Mouse (Mus musculus) hindbrain, embryonic 10.5 days (tissue): ENCODE measurements around the gene Vat1l. TPM values are rescaled to one million over a fixed set of nuclear protein-coding genes. Genes with fewer than 3 reads are reported as not detected.

Source experiments
- DNase-seq: peaks from one replicate; pipeline ENCODE4 v3.0.0-alpha.2; 2017; ENCODE audit warnings: low spot score
- H3K27ac ChIP-seq: fragments of 300-500 bp; sonication (generic); 2 replicates; pipeline ENCODE4 v1.5.1; 2016; ENCODE audit warnings: mild to moderate bottlenecking, moderate library complexity
- H3K27me3 ChIP-seq: fragments of 300-500 bp; sonication (generic); 2 replicates; pipeline ENCODE4 v1.6.1; 2016; ENCODE audit warnings: mild to moderate bottlenecking; ENCODE audit not compliant: poor library complexity, insufficient read depth, severe bottlenecking
- H3K36me3 ChIP-seq: fragments of 300-500 bp; sonication (generic); 2 replicates; pipeline ENCODE4 v1.6.1; 2016; ENCODE audit warnings: mild to moderate bottlenecking, moderate library complexity
- H3K4me1 ChIP-seq: fragments of 300-500 bp; sonication (generic); replicated peaks from 2 replicates; pipeline ENCODE4 v1.6.1; 2016; ENCODE audit warnings: mild to moderate bottlenecking
- H3K4me3 ChIP-seq: fragments of 300-500 bp; sonication (generic); 2 replicates; pipeline ENCODE4 v1.5.1; 2016; ENCODE audit warnings: mild to moderate bottlenecking, moderate library complexity
- H3K9me3 ChIP-seq: fragments of 300-500 bp; sonication (generic); 2 replicates; pipeline ENCODE4 v1.6.1; 2016; ENCODE audit warnings: mild to moderate bottlenecking, moderate library complexity
- WGBS: fragments of 180-500 bp; shearing (Covaris S2); methylation state at CpG from one replicate; pipeline ENCODE4 v1.1.7; 2016; 5-methylcytosine and 5-hydroxymethylcytosine counted together
- polyA plus RNA-seq: library from polyadenylated mRNA; unstranded; fragments of >200 nt; fragmentation: Nextera tagmentation; extraction: Ambion mirVana; gene quantifications from 2 replicates; pipeline ENCODE4 v1.2.1, GENCODE M21; 2016

Vat1l gene
- polyA plus RNA-seq, 1 experiment from 2014 or later, result 10.9 TPM

- no peaks in the 10 kb centered on the region for H3K27me3 ChIP-seq
- H3K4me3 ChIP-seq, result no peak overlapping the region
- H3K27ac ChIP-seq, result no peak overlapping the region
- no peak for DNase-seq
- H3K9me3 ChIP-seq, result 0 out of 2 replicates have a peak, but pooled peaks cover 4% of the 10 kb centered on the region
- no peaks in the 10 kb centered on the region for H3K4me1 ChIP-seq
- 48% methylated on average over 5 of the region's 5 CpGs for WGBS
- H3K36me3 ChIP-seq, result no peaks in the 10 kb centered on the region
Observed at GRCm38 (mm10) chr8:114314669-114315325, 109.4 kb downstream of the Vat1l start.

GRCm38 (mm10) chr8:114318161-114318560, 112.7 kb downstream of the Vat1l start:
- 89% methylated on average over 4 of the region's 4 CpGs for WGBS
- Histone ChIP-seq H3K27me3 (no peaks in the 10 kb centered on the region), H3K36me3 (peaks cover 8% of the 10 kb centered on the region; the same call in 1 of the 2 replicates), H3K4me3 (no peak overlapping the region), H3K4me1 (no peaks in the 10 kb centered on the region), H3K27ac (no peak overlapping the region), H3K9me3 (no peaks in the 10 kb centered on the region; the same call in 1 of the 2 replicates)
- DNase-seq, result no peak

- Histone ChIP-seq H3K9me3 (peaks cover 8% of the 10 kb centered on the region; the same call in 1 of the 2 replicates), H3K36me3 (peaks cover 13% of the 10 kb centered on the region), H3K4me1 (no peaks in the 10 kb centered on the region), H3K4me3 (no peak overlapping the region), H3K27me3 (no peaks in the 10 kb centered on the region), H3K27ac (no peak overlapping the region)
- no peak for DNase-seq
- 63% methylated on average over 2 of the region's 2 CpGs for WGBS
Observed at GRCm38 (mm10) chr8:114322096-114322495, 116.7 kb downstream of the Vat1l start.

DNA sequence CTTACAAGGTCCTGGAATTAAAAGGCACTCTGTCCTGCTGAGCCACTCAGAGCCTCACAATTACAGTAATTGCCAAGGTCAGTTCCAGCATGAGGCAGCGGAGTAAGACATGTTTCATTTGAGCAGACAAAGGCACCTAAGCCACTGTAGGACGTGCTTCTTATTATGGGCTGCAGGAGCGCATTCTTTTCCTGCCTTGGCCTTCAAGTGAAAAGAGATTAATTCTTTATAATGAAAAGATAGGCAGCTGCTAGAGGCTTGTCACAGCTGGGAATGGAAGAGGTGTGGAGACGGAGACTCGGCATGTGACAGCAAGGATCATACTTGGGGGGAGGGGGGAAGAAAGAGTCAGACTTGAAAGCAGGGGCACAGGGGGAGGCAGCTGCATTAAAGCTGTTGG, 126.5 kb downstream of the Vat1l start:
- DNase-seq, result no peak
- 48% methylated on average over 5 of the region's 5 CpGs for WGBS

GRCm38 (mm10) chr8:114332949-114333348, 127.5 kb downstream of the Vat1l start:
- Histone ChIP-seq H3K4me1 (peaks cover 34% of the 10 kb centered on the region), H3K27me3 (no peaks in the 10 kb centered on the region), H3K4me3 (no peak overlapping the region), H3K9me3 (peaks cover 14% of the 10 kb centered on the region; the same call in 1 of the 2 replicates), H3K27ac (peak overlapping the region; percentile 78), H3K36me3 (peaks cover 12% of the 10 kb centered on the region)
- 60% methylated on average over 4 of the region's 4 CpGs for WGBS
- peak; percentile 15 for DNase-seq

More for the DNA sequence above, 126.5 kb downstream of the Vat1l start:
- H3K4me3 ChIP-seq, result no peak overlapping the region
- H3K27me3 ChIP-seq, result no peaks in the 10 kb centered on the region
- H3K9me3 ChIP-seq, result peaks cover 14% of the 10 kb centered on the region; the same call in 1 of the 2 replicates
- H3K36me3 ChIP-seq, result peaks cover 12% of the 10 kb centered on the region
- peak overlapping the region; percentile 78 for H3K27ac ChIP-seq
- peaks cover 34% of the 10 kb centered on the region for H3K4me1 ChIP-seq

DNA sequence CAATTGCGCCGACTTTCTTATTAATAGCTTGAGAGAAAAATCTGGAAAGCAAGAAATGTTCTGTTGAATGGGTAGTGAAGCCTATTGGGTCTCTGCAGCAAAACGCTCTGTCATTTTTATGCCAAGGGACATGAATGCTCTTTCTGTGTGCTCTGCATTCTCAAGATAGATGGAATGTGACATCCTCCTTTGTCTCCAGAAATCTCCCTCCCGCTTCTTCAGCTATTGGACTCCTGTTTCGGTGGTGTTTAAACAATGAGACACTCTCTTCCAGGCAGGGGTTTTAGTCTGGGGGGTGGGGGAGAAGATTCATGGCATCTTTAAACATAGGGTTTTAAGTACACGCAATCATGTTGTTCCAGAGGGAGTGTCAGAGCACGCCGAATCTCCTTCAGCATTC, 130.3 kb downstream of the Vat1l start:
- H3K4me3 ChIP-seq, result no peak overlapping the region
- no peaks in the 10 kb centered on the region for H3K27me3 ChIP-seq
- no peaks in the 10 kb centered on the region for H3K36me3 ChIP-seq
- H3K27ac ChIP-seq, result peak overlapping the region; percentile 36
- DNase-seq, result no peak
- H3K9me3 ChIP-seq, result 0 out of 2 replicates have a peak, but pooled peaks cover under 1% of the 10 kb centered on the region
- 49% methylated on average over 8 of the region's 8 CpGs for WGBS
- H3K4me1 ChIP-seq, result peaks cover 36% of the 10 kb centered on the region

GRCm38 (mm10) chr8:114342276-114342675, 136.9 kb downstream of the Vat1l start:
- H3K4me3 ChIP-seq, result no peak overlapping the region
- WGBS, result 75% methylated on average over 5 of the region's 5 CpGs
- 0 out of 2 replicates have a peak, but pooled peaks cover 4% of the 10 kb centered on the region for H3K36me3 ChIP-seq
- 0 out of 2 replicates have a peak, but pooled peaks cover 4% of the 10 kb centered on the region for H3K4me1 ChIP-seq
- H3K27me3 ChIP-seq, result no peaks in the 10 kb centered on the region
- H3K27ac ChIP-seq, result no peak overlapping the region
- DNase-seq, result peak; percentile 14
- no peaks in the 10 kb centered on the region for H3K9me3 ChIP-seq

GRCm38 (mm10) chr8:114344789-114345188, 139.4 kb downstream of the Vat1l start:
- Histone ChIP-seq H3K9me3 (no peaks in the 10 kb centered on the region), H3K4me3 (no peak overlapping the region), H3K27me3 (no peaks in the 10 kb centered on the region), H3K27ac (no peak overlapping the region), H3K4me1 (peaks cover 6% of the 10 kb centered on the region; the same call in 1 of the 2 replicates), H3K36me3 (0 out of 2 replicates have a peak, but pooled peaks cover 4% of the 10 kb centered on the region)
- WGBS, result 88% methylated on average over 5 of the region's 5 CpGs
- no peak for DNase-seq

DNA sequence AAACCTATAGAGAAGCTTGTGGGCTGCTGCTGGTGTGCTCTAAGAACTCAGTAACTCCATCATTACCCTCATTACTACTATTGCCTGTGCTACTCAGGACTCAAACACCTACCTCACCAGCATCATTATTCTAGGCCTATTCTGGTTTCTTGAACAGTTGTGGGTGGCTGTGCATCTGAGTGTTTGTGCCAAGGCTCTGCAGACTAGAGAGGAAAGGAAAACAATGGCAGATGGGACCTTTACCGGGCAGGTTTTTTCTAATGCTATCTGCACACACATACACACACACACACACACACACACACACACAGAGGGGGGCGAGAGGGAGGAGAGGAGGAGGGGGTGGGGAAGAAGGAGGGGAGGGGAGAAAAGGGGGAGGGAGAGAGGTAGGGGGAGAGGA, 140.6 kb downstream of the Vat1l start:
- H3K4me1 ChIP-seq, result peaks cover 3% of the 10 kb centered on the region; the same call in 1 of the 2 replicates
- no peaks in the 10 kb centered on the region for H3K9me3 ChIP-seq
- no peaks in the 10 kb centered on the region for H3K27me3 ChIP-seq
- WGBS, result 87% methylated on average over 2 of the region's 2 CpGs
- no peak for DNase-seq
- H3K36me3 ChIP-seq, result 0 out of 2 replicates have a peak, but pooled peaks cover 4% of the 10 kb centered on the region
- H3K4me3 ChIP-seq, result no peak overlapping the region
- no peak overlapping the region for H3K27ac ChIP-seq

DNA sequence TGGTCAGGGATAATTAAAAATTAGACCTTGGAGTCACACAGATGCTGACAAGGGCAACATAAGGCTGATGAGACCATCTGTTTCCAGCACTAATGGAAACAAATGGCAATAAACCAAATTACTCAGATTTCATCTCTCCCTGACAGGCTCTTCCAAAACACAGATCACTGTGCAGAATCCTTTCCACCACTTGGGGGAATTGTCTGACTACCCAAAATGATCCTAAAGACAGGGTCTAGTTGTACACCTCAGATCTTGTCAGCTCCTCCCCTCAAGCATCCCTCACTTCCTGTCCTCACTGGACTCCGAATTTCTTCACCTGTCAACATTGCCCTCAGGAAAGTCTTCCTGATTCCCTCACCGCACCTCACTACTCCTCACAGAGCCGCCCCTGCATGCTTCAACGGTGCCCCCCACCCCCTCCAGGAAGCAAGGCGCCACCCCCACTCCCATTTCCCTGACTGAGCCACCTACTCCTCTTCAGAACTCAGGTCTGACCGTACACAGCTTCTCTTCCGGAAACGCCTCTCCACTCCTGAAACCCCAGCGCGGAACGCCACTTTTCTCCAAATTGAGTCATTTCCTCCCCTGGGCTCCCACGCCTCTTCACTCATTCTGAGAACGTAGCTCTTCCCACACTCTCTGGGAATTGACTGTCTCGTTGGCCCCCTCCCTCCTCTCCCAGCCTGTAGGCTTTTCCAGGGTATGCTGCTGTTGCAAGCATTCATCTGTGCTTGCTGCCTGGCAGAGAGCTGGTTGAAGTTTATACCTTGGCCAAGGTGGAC, 146.4 kb downstream of the Vat1l start:
- no peaks in the 10 kb centered on the region for H3K27me3 ChIP-seq
- H3K9me3 ChIP-seq, result no peaks in the 10 kb centered on the region
- no peak overlapping the region for H3K4me3 ChIP-seq
- no peaks in the 10 kb centered on the region for H3K36me3 ChIP-seq
- DNase-seq, result no peak
- 0 out of 2 replicates have a peak overlapping the region, but pooled peaks have one; percentile 45 for H3K27ac ChIP-seq
- H3K4me1 ChIP-seq, result peaks cover 9% of the 10 kb centered on the region; the same call in 1 of the 2 replicates
- 66% methylated on average over 14 of the region's 14 CpGs for WGBS

GRCm38 (mm10) chr8:114360506-114360905, 155.1 kb downstream of the Vat1l start:
- H3K4me1 ChIP-seq, result peaks cover 6% of the 10 kb centered on the region
- DNase-seq, result no peak
- no peaks in the 10 kb centered on the region for H3K36me3 ChIP-seq
- 69% methylated on average over 8 of the region's 8 CpGs for WGBS
- H3K27ac ChIP-seq, result no peak overlapping the region
- no peaks in the 10 kb centered on the region for H3K9me3 ChIP-seq
- no peaks in the 10 kb centered on the region for H3K27me3 ChIP-seq
- no peak overlapping the region for H3K4me3 ChIP-seq

- H3K27me3 ChIP-seq, result no peaks in the 10 kb centered on the region
- H3K36me3 ChIP-seq, result no peaks in the 10 kb centered on the region
- no peaks in the 10 kb centered on the region for H3K9me3 ChIP-seq
- DNase-seq, result peak; percentile 10
- H3K4me1 ChIP-seq, result peaks cover 6% of the 10 kb centered on the region
- 66% methylated on average over 5 of the region's 5 CpGs for WGBS
- no peak overlapping the region for H3K4me3 ChIP-seq
- H3K27ac ChIP-seq, result no peak overlapping the region
Observed at GRCm38 (mm10) chr8:114363167-114363566, 157.8 kb downstream of the Vat1l start.

GRCm38 (mm10) chr8:114363656-114364055, 158.2 kb downstream of the Vat1l start:
- Histone ChIP-seq H3K9me3 (no peaks in the 10 kb centered on the region), H3K36me3 (no peaks in the 10 kb centered on the region), H3K4me3 (no peak overlapping the region), H3K27ac (no peak overlapping the region), H3K27me3 (no peaks in the 10 kb centered on the region), H3K4me1 (peaks cover 6% of the 10 kb centered on the region)
- peak; percentile 5 for DNase-seq
- WGBS, result 71% methylated on average over 8 of the region's 8 CpGs
